Mouse (Mus musculus) limb, embryonic 15.5 days (tissue): ENCODE measurements around the gene Cry2. TPM values are rescaled to one million over a fixed set of nuclear protein-coding genes. Genes with fewer than 3 reads are reported as not detected.
A peak's percentile ranks its signal among the peaks of the same experiment; 100 is the strongest.

Source experiments
- ATAC-seq: fragments of 200-750 bp; cut with Nextera tagmentation; 2 replicates; pipeline ENCODE4 v1.8.0; 2017; ENCODE audit warnings: low read depth, moderate TSS enrichment; ENCODE audit not compliant: insufficient number of reproducible peaks, low FRiP score, low TSS enrichment
- H3K27ac ChIP-seq: fragments of 300-500 bp; sonication (generic); 2 replicates; pipeline ENCODE4 v1.5.1; 2015; ENCODE audit warnings: moderate library complexity, mild to moderate bottlenecking, inconsistent platforms
- H3K27me3 ChIP-seq: fragments of 300-500 bp; sonication (generic); 2 replicates; pipeline ENCODE4 v1.6.1; 2015; ENCODE audit warnings: inconsistent platforms
- H3K36me3 ChIP-seq: fragments of 300-500 bp; sonication (generic); 2 replicates; pipeline ENCODE4 v1.6.1; 2015; ENCODE audit warnings: inconsistent platforms
- H3K4me1 ChIP-seq: fragments of 300-500 bp; sonication (generic); 2 replicates; pipeline ENCODE4 v1.6.1; 2015; ENCODE audit warnings: inconsistent platforms
- H3K4me2 ChIP-seq: fragments of 300-500 bp; sonication (generic); 2 replicates; pipeline ENCODE4 v1.6.1; 2015; ENCODE audit warnings: mild to moderate bottlenecking, inconsistent platforms
- H3K4me3 ChIP-seq: fragments of 300-500 bp; sonication (generic); 2 replicates; pipeline ENCODE4 v1.5.1; 2015; ENCODE audit warnings: mild to moderate bottlenecking, inconsistent platforms
- H3K9ac ChIP-seq: fragments of 300-500 bp; sonication (generic); 2 replicates; pipeline ENCODE4 v1.6.1; 2015; ENCODE audit warnings: inconsistent platforms
- H3K9me3 ChIP-seq: fragments of 300-500 bp; sonication (generic); 2 replicates; pipeline ENCODE4 v1.6.1; 2016; ENCODE audit warnings: inconsistent platforms
- WGBS: fragments of 180-500 bp; shearing (Covaris S2); methylation state at CpG from one replicate; pipeline ENCODE4 v1.1.7; 2015; 5-methylcytosine and 5-hydroxymethylcytosine counted together
- polyA plus RNA-seq: library from polyadenylated mRNA; unstranded; fragments of >200 nt; fragmentation: Nextera tagmentation; extraction: Ambion mirVana; gene quantifications from 2 replicates; pipeline ENCODE4 v1.2.1, GENCODE M21; 2015

The Cry2 gene
- polyA plus RNA-seq, 1 experiment from 2014 or later = 40.3 TPM

- no peak overlapping the region for H3K4me2 ChIP-seq
- H3K27me3 ChIP-seq = no peaks in the 10 kb centered on the region
- peaks cover 82% of the 10 kb centered on the region for H3K4me1 ChIP-seq
- ATAC-seq = no peak
- H3K9ac ChIP-seq = no peak overlapping the region
- no peak overlapping the region for H3K4me3 ChIP-seq
- WGBS = 71% methylated on average over 2 of the region's 2 CpGs
- H3K36me3 ChIP-seq = peaks cover 9% of the 10 kb centered on the region; the same call in 1 of the 2 replicates
- H3K9me3 ChIP-seq = no peaks in the 10 kb centered on the region
- H3K27ac ChIP-seq = no peak overlapping the region
These were observed 3.8 kb downstream of the Cry2 start for GRCm38 (mm10) chr2:92430089-92430488.

DNA sequence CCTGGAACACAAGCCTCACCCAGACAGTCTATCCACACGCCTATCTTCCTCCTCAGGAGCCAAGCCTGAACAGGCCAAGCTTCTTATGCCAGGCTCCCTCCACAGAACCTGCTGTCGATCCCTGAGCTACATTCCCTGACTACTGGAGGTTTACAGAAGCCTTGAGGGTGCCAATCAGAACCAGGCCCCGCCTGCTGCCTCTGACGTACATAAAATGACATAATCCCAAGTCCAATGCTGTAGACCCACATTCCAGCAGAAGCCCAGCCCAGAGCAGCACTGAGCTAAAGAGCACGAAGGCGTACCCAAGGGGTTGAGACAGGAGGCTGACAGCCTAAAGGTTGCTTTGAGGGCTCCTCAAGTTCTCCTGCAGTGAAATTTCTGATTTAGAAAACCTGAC lies 6.0 kb downstream of the Cry2 start:
- 29% methylated on average over 6 of the region's 6 CpGs for WGBS
- H3K36me3 ChIP-seq = peaks cover 21% of the 10 kb centered on the region
- peak; percentile 49; the same call in 1 of the 2 replicates for ATAC-seq
- H3K9me3 ChIP-seq = no peaks in the 10 kb centered on the region
- H3K27ac ChIP-seq = peak overlapping the region; percentile 94
- H3K27me3 ChIP-seq = no peaks in the 10 kb centered on the region
- H3K4me1 ChIP-seq = peaks cover 90% of the 10 kb centered on the region
- no peak overlapping the region for H3K9ac ChIP-seq
- no peak overlapping the region for H3K4me2 ChIP-seq
- no peak overlapping the region for H3K4me3 ChIP-seq

GRCm38 (mm10) chr2:92426426-92426825 lies 7.4 kb downstream of the Cry2 start:
- 22% methylated on average over 3 of the region's 3 CpGs for WGBS
- Histone ChIP-seq H3K4me3 (no peak overlapping the region), H3K9ac (no peak overlapping the region), H3K27ac (peak overlapping the region; percentile 94), H3K4me2 (0 out of 2 replicates have a peak overlapping the region, but pooled peaks have one; percentile 12), H3K27me3 (no peaks in the 10 kb centered on the region), H3K9me3 (no peaks in the 10 kb centered on the region), H3K36me3 (peaks cover 36% of the 10 kb centered on the region), H3K4me1 (peaks cover 75% of the 10 kb centered on the region)
- ATAC-seq = peak; percentile 66

DNA sequence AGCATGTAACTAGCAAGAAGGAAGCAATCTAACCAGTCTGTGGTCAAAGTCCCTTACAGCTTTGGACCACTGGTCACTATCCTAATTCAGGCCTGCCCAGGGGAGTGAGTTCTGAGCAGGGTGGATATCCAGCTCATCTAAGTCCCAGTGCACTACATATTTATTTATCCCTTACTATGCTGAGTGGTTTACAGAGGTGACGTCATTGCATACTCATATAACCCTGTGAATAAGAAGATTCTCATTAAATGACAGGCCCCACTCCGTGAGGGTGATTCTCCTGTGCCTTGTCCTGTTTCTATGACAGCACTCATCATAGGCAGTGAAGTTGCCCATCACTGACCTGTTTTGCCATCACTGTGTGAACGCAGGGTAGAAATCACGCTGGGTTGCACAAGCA lies 8.5 kb downstream of the Cry2 start:
- ATAC-seq = no peak
- peak overlapping the region; percentile 94 for H3K27ac ChIP-seq
- no peak overlapping the region for H3K9ac ChIP-seq
- H3K4me1 ChIP-seq = peaks cover 65% of the 10 kb centered on the region
- H3K9me3 ChIP-seq = no peaks in the 10 kb centered on the region
- H3K4me2 ChIP-seq = 0 out of 2 replicates have a peak overlapping the region, but pooled peaks have one; percentile 21
- peaks cover 46% of the 10 kb centered on the region for H3K36me3 ChIP-seq
- no peak overlapping the region for H3K4me3 ChIP-seq
- WGBS = 79% methylated on average over 4 of the region's 4 CpGs
- H3K27me3 ChIP-seq = no peaks in the 10 kb centered on the region

DNA sequence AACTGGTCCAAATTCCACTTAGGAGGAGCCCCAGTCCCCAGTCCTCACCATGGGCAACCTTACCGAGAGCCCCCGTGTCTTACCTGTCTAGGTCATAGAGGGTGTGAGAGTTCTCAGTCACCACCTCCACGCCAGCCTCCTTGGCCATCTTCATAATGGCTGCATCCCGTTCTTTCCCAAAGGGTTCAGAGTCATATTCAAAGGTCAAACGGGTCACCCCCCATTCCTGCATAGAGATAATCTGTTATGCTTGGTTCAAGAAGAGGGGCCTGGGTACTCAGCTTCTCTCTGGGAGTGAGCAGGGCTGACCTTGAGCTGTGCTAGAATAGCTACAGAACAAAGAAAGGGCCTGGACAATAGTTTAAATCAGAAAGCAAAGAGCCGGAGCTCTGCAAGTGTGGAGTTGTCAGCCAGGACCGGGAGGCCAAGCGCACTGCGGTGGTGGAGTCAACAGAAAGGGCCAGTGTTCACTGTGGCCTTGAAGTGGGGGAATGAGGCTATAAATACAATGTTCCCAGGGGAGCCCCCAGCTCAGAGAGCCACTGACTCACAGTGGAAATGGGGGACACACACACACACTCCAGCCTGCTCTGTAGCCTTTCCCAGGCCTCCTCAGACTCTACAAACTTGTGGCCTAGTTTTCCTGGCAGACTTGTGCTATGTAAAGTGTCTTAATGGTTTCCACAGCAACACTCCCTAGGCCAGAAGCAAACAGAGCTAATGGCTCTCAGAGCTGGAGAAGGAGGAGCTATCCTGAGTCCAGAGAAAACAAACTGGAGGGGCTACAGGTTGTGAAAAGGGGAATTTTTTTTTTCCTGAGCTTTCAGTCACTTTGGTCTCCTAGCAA lies 9.2 kb downstream of the Cry2 start:
- peaks cover 60% of the 10 kb centered on the region for H3K4me1 ChIP-seq
- no peaks in the 10 kb centered on the region for H3K9me3 ChIP-seq
- H3K36me3 ChIP-seq = peaks cover 53% of the 10 kb centered on the region
- peak; percentile 82 for ATAC-seq
- 69% methylated on average over 9 of the region's 9 CpGs for WGBS
- no peaks in the 10 kb centered on the region for H3K27me3 ChIP-seq
- H3K4me3 ChIP-seq = no peak overlapping the region
- 0 out of 2 replicates have a peak overlapping the region, but pooled peaks have one; percentile 21 for H3K4me2 ChIP-seq
- H3K9ac ChIP-seq = no peak overlapping the region
- H3K27ac ChIP-seq = peak overlapping the region; percentile 94

DNA sequence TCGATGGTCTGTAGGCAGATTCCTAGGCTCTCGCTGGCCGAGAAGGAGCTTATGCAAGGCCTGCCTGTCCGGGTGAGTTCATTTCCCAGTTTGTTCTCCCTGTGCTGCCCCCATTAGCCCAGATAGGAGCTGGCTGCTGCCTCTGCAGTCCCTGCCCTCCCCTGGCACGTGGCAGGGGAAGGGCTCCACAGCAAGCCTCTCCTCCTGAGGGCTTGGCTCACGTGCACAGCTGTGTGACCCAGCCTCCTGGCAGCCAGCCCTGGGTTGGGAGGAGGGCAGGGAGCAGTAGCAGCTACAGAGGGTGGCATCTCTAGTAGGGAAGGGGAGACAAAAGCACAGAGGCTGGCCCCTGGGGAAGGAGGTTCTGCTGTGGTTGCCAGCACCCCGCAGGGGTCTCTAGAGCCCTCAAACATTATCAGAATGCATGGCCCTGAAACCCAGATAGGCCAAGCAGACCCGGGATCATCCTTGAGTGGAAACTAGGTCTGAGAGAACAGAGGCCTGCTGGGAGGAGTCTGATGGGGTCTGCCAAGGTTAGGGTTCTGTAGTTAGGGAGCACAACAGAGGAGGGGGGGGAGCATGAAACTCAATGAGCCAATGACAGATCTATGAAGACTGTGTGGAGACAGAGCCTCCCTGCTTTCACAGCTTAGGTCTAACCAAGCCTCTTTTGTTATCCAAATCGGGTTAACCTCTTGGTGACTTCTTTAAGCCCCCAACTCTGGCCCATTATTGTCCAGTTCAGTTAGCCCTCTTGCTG lies 10.0 kb downstream of the Cry2 start:
- no peaks in the 10 kb centered on the region for H3K27me3 ChIP-seq
- 67% methylated on average over 9 of the region's 9 CpGs for WGBS
- peaks cover 52% of the 10 kb centered on the region for H3K4me1 ChIP-seq
- H3K36me3 ChIP-seq = peaks cover 61% of the 10 kb centered on the region
- H3K4me2 ChIP-seq = no peak overlapping the region
- no peak overlapping the region for H3K9ac ChIP-seq
- no peaks in the 10 kb centered on the region for H3K9me3 ChIP-seq
- H3K27ac ChIP-seq = peak overlapping the region; percentile 94
- no peak for ATAC-seq
- no peak overlapping the region for H3K4me3 ChIP-seq

GRCm38 (mm10) chr2:92423156-92423555 lies 10.7 kb downstream of the Cry2 start:
- Histone ChIP-seq H3K9ac (no peak overlapping the region), H3K27me3 (no peaks in the 10 kb centered on the region), H3K4me1 (peaks cover 44% of the 10 kb centered on the region), H3K36me3 (peaks cover 69% of the 10 kb centered on the region), H3K27ac (peak overlapping the region; percentile 94; the same call in 1 of the 2 replicates), H3K4me3 (no peak overlapping the region), H3K4me2 (no peak overlapping the region), H3K9me3 (no peaks in the 10 kb centered on the region)
- 90% methylated on average over 9 of the region's 9 CpGs for WGBS
- no peak for ATAC-seq

- Histone ChIP-seq H3K4me1 (peaks cover 38% of the 10 kb centered on the region), H3K4me3 (no peak overlapping the region), H3K36me3 (peaks cover 75% of the 10 kb centered on the region), H3K27me3 (no peaks in the 10 kb centered on the region), H3K9me3 (no peaks in the 10 kb centered on the region), H3K9ac (no peak overlapping the region), H3K4me2 (no peak overlapping the region), H3K27ac (no peak overlapping the region)
- WGBS = 70% methylated on average over 10 of the region's 10 CpGs
- ATAC-seq = no peak
These were observed 11.3 kb downstream of the Cry2 start for GRCm38 (mm10) chr2:92422388-92423135.

DNA sequence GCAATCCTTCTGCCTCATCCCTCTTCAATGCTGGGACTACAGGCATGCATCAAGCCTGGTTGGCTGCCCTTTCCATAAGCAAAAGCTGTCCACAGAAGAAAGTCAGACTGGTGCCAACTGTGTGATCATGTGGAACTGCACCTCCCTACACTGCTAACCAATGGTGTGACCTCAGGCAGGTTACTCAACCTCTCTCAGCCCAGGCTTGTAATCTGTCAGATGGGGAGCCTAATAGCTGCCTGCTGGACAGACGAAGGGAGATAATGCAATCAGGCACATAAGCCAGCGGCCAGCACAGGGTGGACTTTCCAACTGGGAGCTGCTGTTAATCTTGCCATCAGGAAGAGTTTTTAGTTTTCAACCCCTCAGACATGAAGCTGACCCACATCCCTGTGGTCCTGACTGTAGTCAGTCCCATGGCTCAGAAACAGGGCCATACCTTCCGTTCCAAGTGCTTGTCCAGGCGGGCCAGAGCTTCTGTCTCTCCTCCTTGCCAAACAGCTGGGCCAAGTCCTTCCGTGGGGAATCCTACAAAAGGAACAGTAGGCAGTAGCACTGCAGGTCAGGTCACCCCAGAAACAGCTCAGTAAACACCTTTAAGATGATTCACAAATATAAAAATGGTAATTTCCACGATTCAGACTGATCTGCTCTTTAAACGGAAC lies 12.0 kb downstream of the Cry2 start:
- WGBS = 93% methylated on average over 7 of the region's 7 CpGs
- no peak for ATAC-seq
- H3K9ac ChIP-seq = no peak overlapping the region
- no peak overlapping the region for H3K27ac ChIP-seq
- peaks cover 82% of the 10 kb centered on the region for H3K36me3 ChIP-seq
- no peaks in the 10 kb centered on the region for H3K9me3 ChIP-seq
- H3K4me3 ChIP-seq = no peak overlapping the region
- H3K27me3 ChIP-seq = no peaks in the 10 kb centered on the region
- peaks cover 33% of the 10 kb centered on the region for H3K4me1 ChIP-seq
- H3K4me2 ChIP-seq = no peak overlapping the region

GRCm38 (mm10) chr2:92411705-92412104 lies 22.1 kb downstream of the Cry2 start:
- Histone ChIP-seq H3K4me1 (no peaks in the 10 kb centered on the region), H3K36me3 (peaks cover 98% of the 10 kb centered on the region), H3K9ac (no peak overlapping the region), H3K4me3 (no peak overlapping the region), H3K27me3 (no peaks in the 10 kb centered on the region), H3K4me2 (no peak overlapping the region), H3K27ac (no peak overlapping the region), H3K9me3 (no peaks in the 10 kb centered on the region)
- 94% methylated on average over 10 of the region's 10 CpGs for WGBS
- no peak for ATAC-seq

- Histone ChIP-seq H3K4me2 (no peak overlapping the region), H3K27me3 (no peaks in the 10 kb centered on the region), H3K9ac (no peak overlapping the region), H3K4me1 (no peaks in the 10 kb centered on the region), H3K36me3 (peaks cover 89% of the 10 kb centered on the region), H3K4me3 (no peak overlapping the region), H3K9me3 (no peaks in the 10 kb centered on the region), H3K27ac (no peak overlapping the region)
- ATAC-seq = no peak
- 91% methylated on average over 18 of the region's 18 CpGs for WGBS
These were observed 25.4 kb downstream of the Cry2 start for GRCm38 (mm10) chr2:92408309-92409045.
